8 mouse cellular contexts compared by ENCODE assay signal in genomic region chr14:30630811-30631576, GRCm38 (mm10). TPM values are rescaled to one million over a fixed set of nuclear protein-coding genes. Genes with fewer than 3 reads are reported as not detected.
DNase-seq lines count a peak whose midpoint lies in the region; ATAC-seq and TF ChIP-seq lines count a peak whose summit lies in the region.

No protein-coding gene starts in this region.

- H3K4me1 ChIP-seq in intestine, postnatal 0 days (replicated peaks; ENCODE audit: control insufficient read depth, insufficient read depth, low read length): peaks cover 23% of the 10 kb centered on the region
- peaks cover 45% of the 10 kb centered on the region for H3K4me1 ChIP-seq in intestine, embryonic 16.5 days (ENCODE audit: control insufficient read depth, insufficient read depth, low read length)
- peaks cover 43% of the 10 kb centered on the region for H3K4me1 ChIP-seq in kidney, adult 2 months (ENCODE audit: control insufficient read depth, insufficient read depth, low read length)

- no peak overlapping the region for H3K4me2 ChIP-seq in intestine, postnatal 0 days (replicated peaks; ENCODE audit: low read depth)
- H3K4me2 ChIP-seq in intestine, embryonic 16.5 days (ENCODE audit: low read depth, low read length): no peak overlapping the region

- no peak overlapping the region for H3K4me3 ChIP-seq in intestine, postnatal 0 days (ENCODE audit: low read depth, low read length)
- H3K4me3 ChIP-seq in intestine, embryonic 16.5 days (ENCODE audit: low read length): no peak overlapping the region
- no peak overlapping the region for H3K4me3 ChIP-seq in kidney, adult 2 months (ENCODE audit: insufficient read depth, low read depth, low read length)

- 55% methylated on average over 5 of the region's 5 CpGs for WGBS in intestine, postnatal 0 days
- WGBS in intestine, embryonic 16.5 days: 72% methylated on average over 5 of the region's 5 CpGs
- 50% methylated on average over 5 of the region's 5 CpGs for WGBS in kidney, adult 2 months

- no peaks in the 10 kb centered on the region for H3K9me3 ChIP-seq in intestine, postnatal 0 days (ENCODE audit: control insufficient read depth)
- no peaks in the 10 kb centered on the region for H3K9me3 ChIP-seq in intestine, embryonic 16.5 days (ENCODE audit: control insufficient read depth, low read length)

- peak overlapping the region; percentile 16 for H3K27ac ChIP-seq in intestine, postnatal 0 days (ENCODE audit: low read depth, low read length)
- H3K27ac ChIP-seq in intestine, embryonic 16.5 days (ENCODE audit: low read length): no peak overlapping the region
- peak overlapping the region; percentile 90 for H3K27ac ChIP-seq in kidney, adult 2 months (ENCODE audit: insufficient read depth, low read depth, low read length)

- no peaks in the 10 kb centered on the region for H3K27me3 ChIP-seq in intestine, postnatal 0 days (replicated peaks; ENCODE audit: control insufficient read depth, insufficient read depth, low read length)
- no peaks in the 10 kb centered on the region for H3K27me3 ChIP-seq in intestine, embryonic 16.5 days (replicated peaks; ENCODE audit: control insufficient read depth, insufficient read depth, low read length)
- H3K27me3 ChIP-seq in kidney, adult 2 months (replicated peaks; ENCODE audit: control insufficient read depth, insufficient read depth, low read length): no peaks in the 10 kb centered on the region

- no peak for ATAC-seq in intestine, postnatal 0 days
- ATAC-seq in intestine, embryonic 16.5 days: no peak
- peak; percentile 47 for ATAC-seq in megakaryocyte, adult 5-6 weeks (ENCODE audit: poor library complexity, severe bottlenecking)

- no peak for TF ChIP-seq POLR2A in kidney, adult 2 months (IDR thresholded peaks at IDR 0.05; ENCODE audit: low read depth, low read length)

- H3K36me3 ChIP-seq in intestine, postnatal 0 days (ENCODE audit: control insufficient read depth, insufficient read depth): no peaks in the 10 kb centered on the region
- no peaks in the 10 kb centered on the region for H3K36me3 ChIP-seq in intestine, embryonic 16.5 days (ENCODE audit: control insufficient read depth, insufficient read depth, low read length)
- no peaks in the 10 kb centered on the region for H3K36me3 ChIP-seq in kidney, adult 2 months (ENCODE audit: control insufficient read depth, insufficient read depth, low read length)

- no peak for TF ChIP-seq CTCF in intestine, postnatal 0 days (IDR thresholded peaks at IDR 0.05; ENCODE audit: low read depth)
- TF ChIP-seq CTCF in kidney, adult 2 months (conservative IDR thresholded peaks at IDR 0.05; ENCODE audit: insufficient read depth, insufficient read length, low read depth, low read length): no peak

- no peak overlapping the region for H3K9ac ChIP-seq in intestine, postnatal 0 days (ENCODE audit: low read depth, low read length)
- H3K9ac ChIP-seq in intestine, embryonic 16.5 days (ENCODE audit: low read depth, low read length): no peak overlapping the region; the same call in 1 of the 2 replicates

- DNase-seq in cerebellum, postnatal 36 days: peak; percentile 39 to 40
- peak; percentile 79 for DNase-seq in kidney, adult 2 months
- DNase-seq in spleen, adult 12 weeks (ENCODE audit: low spot score): no peak
- no peak for DNase-seq in spleen, postnatal 4 days (ENCODE audit: low spot score in 2 of 2)
- no peak for DNase-seq in frontal cortex, postnatal 25 days (ENCODE audit: low spot score in 2 of 2)

RNA-seq across cellular contexts. Expression of gene Prkcd, which starts 5.0 kb away (rescaled TPM):
- 54.7 and 60.6 TPM in 2 replicates for polyA plus RNA-seq in intestine, postnatal 0 days (2015; fragmentation: Nextera tagmentation; extraction: Ambion mirVana)
- 52.1 and 56.5 TPM in 2 replicates for polyA plus RNA-seq in intestine, embryonic 16.5 days (2015; fragmentation: Nextera tagmentation; extraction: Ambion mirVana)
- 80.6 and 96.2 TPM in 2 replicates for polyA plus RNA-seq in kidney, adult 2 months (2012; rRNA removed)
- 274 and 291 TPM in 2 replicates for total RNA-seq in megakaryocyte, adult 5-6 weeks (2015)
- total RNA-seq in megakaryocyte, adult 5-6 weeks (2017): 424 and 451 TPM in 2 replicates

RNA-seq across cellular contexts. Expression of gene Rft1, which starts 23.2 kb away (rescaled TPM):
- polyA plus RNA-seq in intestine, postnatal 0 days (2015; fragmentation: Nextera tagmentation; extraction: Ambion mirVana): 8.4 and 9.0 TPM in 2 replicates
- 13.3 and 14.7 TPM in 2 replicates for polyA plus RNA-seq in intestine, embryonic 16.5 days (2015; fragmentation: Nextera tagmentation; extraction: Ambion mirVana)
- 17.6 and 18.8 TPM in 2 replicates for polyA plus RNA-seq in kidney, adult 2 months (2012; rRNA removed)
- 7.4 and 11.0 TPM in 2 replicates for total RNA-seq in megakaryocyte, adult 5-6 weeks (2015)
- 12.8 TPM in 2 replicates for total RNA-seq in megakaryocyte, adult 5-6 weeks (2017)

Comparison
In these comparisons a context has a peak if more than half of its experiments do, and no peak if none do; other contexts are left out.
1. DNase-seq: peak in cerebellum, postnatal 36 days (2 of 2) and kidney, adult 2 months (single experiment); none in spleen, adult 12 weeks (single experiment), spleen, postnatal 4 days (0 of 2) and frontal cortex, postnatal 25 days (0 of 2).